In genomic region chr7:79228471-79228870, GRCm38 (mm10) we compare ENCODE assay signal across 8 mouse cellular contexts. TPM values are rescaled to one million over a fixed set of nuclear protein-coding genes. Genes with fewer than 3 reads are reported as not detected.
A peak's percentile ranks its signal among the peaks of the same experiment; 100 is the strongest.
DNase-seq lines count a peak whose midpoint lies in the region; ATAC-seq and TF ChIP-seq lines count a peak whose summit lies in the region.

No protein-coding gene starts in this region.

- intact Hi-C loops in gastrocnemius, postnatal 14 days (cut with DNase I; ENCODE audit: low total_unique reads) = no loop called here
- intact Hi-C loops in left cerebral cortex, postnatal 4 days (cut with DNase I) = loop anchor here (5.0 kb wide), 1 partner anchor 81 kb away; the partner anchor contains the start of gene Mfge8

- peak; percentile 77; the same call in 1 of the 2 replicates for TF ChIP-seq CTCF in spleen, adult 2 months (IDR thresholded peaks at IDR 0.05; ENCODE audit: extremely low read depth, insufficient read depth, insufficient read length, insufficient replicate concordance)

- no peak for ATAC-seq in hindbrain, embryonic 12.5 days (ENCODE audit: low FRiP score)
- peak; percentile 58; the same call in 1 of the 2 replicates for ATAC-seq in midbrain, embryonic 15.5 days (replicated peaks)

- WGBS in hindbrain, embryonic 10.5 days = 30% methylated on average over 9 of the region's 9 CpGs
- 33% methylated on average over 9 of the region's 9 CpGs for WGBS in hindbrain, embryonic 12.5 days
- WGBS in midbrain, embryonic 15.5 days = 30% methylated on average over 9 of the region's 9 CpGs
- 29% methylated on average over 9 of the region's 9 CpGs for WGBS in spleen, adult 2 months

- no peaks in the 10 kb centered on the region for H3K4me1 ChIP-seq in hindbrain, embryonic 10.5 days (replicated peaks)
- H3K4me1 ChIP-seq in hindbrain, embryonic 12.5 days = no peaks in the 10 kb centered on the region
- no peaks in the 10 kb centered on the region for H3K4me1 ChIP-seq in midbrain, embryonic 15.5 days
- no peaks in the 10 kb centered on the region for H3K4me1 ChIP-seq in spleen, adult 2 months (ENCODE audit: control insufficient read depth, insufficient read depth, insufficient read length)

- DNase-seq in hindbrain, embryonic 10.5 days (ENCODE audit: low spot score) = peak; percentile 73
- DNase-seq in cerebellum, postnatal 4 days (ENCODE audit: low spot score in 2 of 2) = peak; percentile 75 to 85
- peak; percentile 73 for DNase-seq in gastrocnemius, postnatal 14 days
- DNase-seq in kidney, adult 11 months = peak; percentile 69
- DNase-seq in left cerebral cortex, postnatal 4 days = peak; percentile 79
- DNase-seq in spleen, adult 2 months (ENCODE audit: low read depth in 1 of 2, low spot score in 2 of 2) = peak; percentile 8 to 71

- no peak for TF ChIP-seq POLR2A in spleen, adult 2 months (IDR thresholded peaks at IDR 0.05; ENCODE audit: low read depth, low read length)

- no peak overlapping the region for H3K9ac ChIP-seq in hindbrain, embryonic 12.5 days
- H3K9ac ChIP-seq in midbrain, embryonic 15.5 days = no peak overlapping the region

- H3K27ac ChIP-seq in hindbrain, embryonic 10.5 days = no peak overlapping the region
- H3K27ac ChIP-seq in hindbrain, embryonic 12.5 days = no peak overlapping the region
- H3K27ac ChIP-seq in midbrain, embryonic 15.5 days = no peak overlapping the region
- no peak overlapping the region for H3K27ac ChIP-seq in spleen, adult 2 months (ENCODE audit: insufficient read depth, low read length)

- H3K9me3 ChIP-seq in hindbrain, embryonic 10.5 days = no peaks in the 10 kb centered on the region
- H3K9me3 ChIP-seq in hindbrain, embryonic 12.5 days (replicated peaks) = no peaks in the 10 kb centered on the region
- H3K9me3 ChIP-seq in midbrain, embryonic 15.5 days = no peaks in the 10 kb centered on the region

- H3K27me3 ChIP-seq in hindbrain, embryonic 10.5 days (ENCODE audit: insufficient read depth, poor library complexity, severe bottlenecking) = no peaks in the 10 kb centered on the region
- no peaks in the 10 kb centered on the region for H3K27me3 ChIP-seq in hindbrain, embryonic 12.5 days
- no peaks in the 10 kb centered on the region for H3K27me3 ChIP-seq in midbrain, embryonic 15.5 days (replicated peaks)
- no peaks in the 10 kb centered on the region for H3K27me3 ChIP-seq in spleen, adult 2 months (ENCODE audit: control insufficient read depth, insufficient read depth, low read length)

- H3K4me2 ChIP-seq in hindbrain, embryonic 12.5 days (replicated peaks) = no peak overlapping the region
- no peak overlapping the region for H3K4me2 ChIP-seq in midbrain, embryonic 15.5 days

- H3K4me3 ChIP-seq in hindbrain, embryonic 10.5 days = no peak overlapping the region
- H3K4me3 ChIP-seq in hindbrain, embryonic 12.5 days = no peak overlapping the region
- H3K4me3 ChIP-seq in midbrain, embryonic 15.5 days = no peak overlapping the region
- H3K4me3 ChIP-seq in spleen, adult 2 months (ENCODE audit: extremely low read depth, insufficient read depth, insufficient read length) = no peak overlapping the region

- no peaks in the 10 kb centered on the region for H3K36me3 ChIP-seq in hindbrain, embryonic 10.5 days
- H3K36me3 ChIP-seq in hindbrain, embryonic 12.5 days = no peaks in the 10 kb centered on the region
- H3K36me3 ChIP-seq in midbrain, embryonic 15.5 days (replicated peaks) = no peaks in the 10 kb centered on the region
- H3K36me3 ChIP-seq in spleen, adult 2 months (ENCODE audit: control insufficient read depth, insufficient read depth, low read length) = no peaks in the 10 kb centered on the region

RNA-seq across cellular contexts. Expression of gene Abhd2, which starts 44.5 kb away (rescaled TPM):
- 8.0 and 10.1 TPM in 2 replicates for polyA plus RNA-seq in hindbrain, embryonic 10.5 days (2016; fragmentation: Nextera tagmentation; extraction: Ambion mirVana)
- 14.3 and 17.7 TPM in 2 replicates for polyA plus RNA-seq in hindbrain, embryonic 12.5 days (2016; fragmentation: Nextera tagmentation; extraction: Ambion mirVana)
- total RNA-seq in gastrocnemius, postnatal 14 days (2021) = 10 to 100 TPM in 1 of 2 experiments, 1 to 10 TPM in 1; 8.7 to 11.7 TPM
- total RNA-seq in left cerebral cortex, postnatal 4 days (2021) = 100 to 1,000 TPM; 112 to 114 TPM
- 16.8 and 18.2 TPM in 2 replicates for polyA plus RNA-seq in midbrain, embryonic 15.5 days (2015; fragmentation: Nextera tagmentation; extraction: Ambion mirVana)
- polyA plus RNA-seq in spleen, adult 2 months (2012; rRNA removed) = 12.8 and 13.5 TPM in 2 replicates
